Mouse (Mus musculus) midbrain, postnatal 0 days (tissue): ENCODE results near the gene Dlx3. TPM values are rescaled to one million over a fixed set of nuclear protein-coding genes. Genes with fewer than 3 reads are reported as not detected.

Source experiments
- ATAC-seq: fragments of 200-750 bp; cut with Nextera tagmentation; 2 replicates; pipeline ENCODE4 v1.8.0; 2017; ENCODE audit warnings: moderate number of reproducible peaks, mild to moderate bottlenecking, moderate TSS enrichment, moderate library complexity; ENCODE audit not compliant: low FRiP score
- DNase-seq: peaks from one replicate; pipeline ENCODE4 v3.0.0-alpha.2; 2015; ENCODE audit warnings: low spot score
- H3K27ac ChIP-seq: fragments of 300-500 bp; sonication (generic); 2 replicates; pipeline ENCODE4 v1.5.1; 2014; ENCODE audit warnings: low read depth, mild to moderate bottlenecking, low read length, mixed read lengths
- H3K27me3 ChIP-seq: fragments of 300-500 bp; sonication (generic); 2 replicates; pipeline ENCODE4 v1.6.1; 2014; ENCODE audit warnings: low read length, control low read depth, mixed read lengths; ENCODE audit not compliant: insufficient read depth
- H3K36me3 ChIP-seq: fragments of 300-500 bp; sonication (generic); 2 replicates; pipeline ENCODE4 v1.6.1; 2014; ENCODE audit warnings: low read length, control low read depth, mixed read lengths; ENCODE audit not compliant: insufficient read depth
- H3K4me1 ChIP-seq: fragments of 300-500 bp; sonication (generic); 2 replicates; pipeline ENCODE4 v1.6.1; 2014; ENCODE audit warnings: mild to moderate bottlenecking, control low read depth, antibody characterized with exemption, low read length, mixed read lengths; ENCODE audit not compliant: insufficient read depth
- H3K4me2 ChIP-seq: fragments of 300-500 bp; sonication (generic); 2 replicates; pipeline ENCODE4 v1.6.1; 2014; ENCODE audit warnings: low read depth, mild to moderate bottlenecking, low read length, mixed read lengths; ENCODE audit not compliant: poor library complexity, severe bottlenecking
- H3K4me3 ChIP-seq: fragments of 300-500 bp; sonication (generic); 2 replicates; pipeline ENCODE4 v1.5.1; 2014; ENCODE audit warnings: low read depth, mild to moderate bottlenecking, low read length, moderate library complexity
- H3K9ac ChIP-seq: fragments of 300-500 bp; sonication (generic); replicated peaks from 2 replicates; pipeline ENCODE4 v1.6.1; 2014; ENCODE audit warnings: mild to moderate bottlenecking, low read length, moderate library complexity, mixed read lengths; ENCODE audit not compliant: poor library complexity, severe bottlenecking
- H3K9me3 ChIP-seq: fragments of 300-500 bp; sonication (generic); 2 replicates; pipeline ENCODE4 v1.6.1; 2016; ENCODE audit warnings: low read length, control low read depth
- CTCF ChIP-seq: IDR thresholded peaks from 2 replicates; pipeline ENCODE4 v1.5.1; 2016; ENCODE audit warnings: antibody characterized with exemption, mild to moderate bottlenecking
- WGBS: fragments of 180-500 bp; shearing (Covaris S2); extraction: QIAGEN DNeasy Blood & Tissue Kit; methylation state at CpG from one replicate; pipeline ENCODE4 v1.1.7; 2014; 5-methylcytosine and 5-hydroxymethylcytosine counted together
- polyA plus RNA-seq: library from polyadenylated mRNA; unstranded; fragments of >200 nt; fragmentation: Nextera tagmentation; extraction: Ambion mirVana; gene quantifications from 2 replicates; pipeline ENCODE4 v1.2.1, GENCODE M21; 2015
- total RNA-seq: library from RNA; depleted of rRNA; stranded (reverse); fragments of >200 nt; gene quantifications from 2 replicates; pipeline ENCODE4 v1.2.3, GENCODE M21; 2014

Gene Dlx3
- total and polyA plus RNA-seq, 2 experiments from 2014 or later, result 0.33 TPM; not detected in 1

GRCm38 (mm10) chr11:95150269-95151049 is 30.5 kb downstream of the Dlx3 start:
- no peak for TF ChIP-seq CTCF
- Histone ChIP-seq H3K9ac (no peak overlapping the region), H3K36me3 (no peaks in the 10 kb centered on the region), H3K27ac (no peak overlapping the region), H3K4me1 (peaks cover 7% of the 10 kb centered on the region; the same call in 1 of the 2 replicates), H3K4me2 (no peak overlapping the region), H3K4me3 (no peak overlapping the region), H3K27me3 (peaks cover 68% of the 10 kb centered on the region), H3K9me3 (no peaks in the 10 kb centered on the region)
- DNase-seq, result peak; percentile 38
- ATAC-seq, result no peak
- 1% methylated on average over 33 of the region's 33 CpGs for WGBS

DNA sequence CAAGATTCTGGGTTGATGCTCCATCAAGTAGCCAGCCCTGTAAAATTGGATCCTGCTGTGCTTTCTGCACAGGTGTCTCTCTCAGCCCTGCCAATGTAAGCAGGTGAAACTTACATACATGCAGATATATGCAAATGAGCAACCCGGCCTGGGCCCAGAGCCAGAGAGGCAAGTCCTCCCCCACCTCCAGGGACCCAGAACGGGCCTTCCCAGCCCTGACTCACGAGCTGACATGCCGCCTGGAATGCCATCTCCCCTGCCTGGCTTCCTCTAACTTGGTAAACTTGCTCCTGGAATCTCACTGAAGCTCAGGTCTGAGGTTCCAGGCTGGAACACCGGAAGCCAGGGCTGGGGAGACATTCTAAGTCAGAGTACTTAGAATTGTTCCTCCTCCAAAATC is 33.2 kb downstream of the Dlx3 start:
- Histone ChIP-seq H3K9ac (no peak overlapping the region), H3K27me3 (peaks cover 42% of the 10 kb centered on the region), H3K4me2 (no peak overlapping the region), H3K27ac (no peak overlapping the region), H3K36me3 (no peaks in the 10 kb centered on the region), H3K9me3 (no peaks in the 10 kb centered on the region), H3K4me3 (no peak overlapping the region), H3K4me1 (no peaks in the 10 kb centered on the region)
- no peak for ATAC-seq
- DNase-seq, result no peak
- no peak for TF ChIP-seq CTCF
- WGBS, result 42% methylated on average over 5 of the region's 5 CpGs

- ATAC-seq (no peak), DNase-seq (no peak)
- 80% methylated on average over 5 of the region's 5 CpGs for WGBS
- Histone ChIP-seq H3K9me3 (no peaks in the 10 kb centered on the region), H3K4me3 (no peak overlapping the region), H3K27ac (no peak overlapping the region), H3K9ac (no peak overlapping the region), H3K36me3 (no peaks in the 10 kb centered on the region), H3K27me3 (peaks cover 37% of the 10 kb centered on the region), H3K4me2 (no peak overlapping the region), H3K4me1 (no peaks in the 10 kb centered on the region)
- no peak for TF ChIP-seq CTCF
These were observed 33.8 kb downstream of the Dlx3 start for GRCm38 (mm10) chr11:95153681-95154080.

- Histone ChIP-seq H3K4me3 (no peak overlapping the region), H3K9ac (no peak overlapping the region), H3K4me1 (no peaks in the 10 kb centered on the region), H3K27me3 (peaks cover 27% of the 10 kb centered on the region), H3K27ac (no peak overlapping the region), H3K9me3 (no peaks in the 10 kb centered on the region), H3K36me3 (no peaks in the 10 kb centered on the region), H3K4me2 (no peak overlapping the region)
- 75% methylated on average over 2 of the region's 2 CpGs for WGBS
- TF ChIP-seq CTCF, result no peak
- DNase-seq (no peak), ATAC-seq (no peak)
These were observed 35.6 kb downstream of the Dlx3 start for GRCm38 (mm10) chr11:95155511-95155910.

GRCm38 (mm10) chr11:95157356-95157755 is 37.4 kb downstream of the Dlx3 start:
- DNase-seq, result no peak
- H3K4me1 ChIP-seq, result no peaks in the 10 kb centered on the region
- no peak overlapping the region for H3K9ac ChIP-seq
- H3K4me3 ChIP-seq, result no peak overlapping the region
- H3K27me3 ChIP-seq, result peaks cover 14% of the 10 kb centered on the region
- no peaks in the 10 kb centered on the region for H3K9me3 ChIP-seq
- no peak overlapping the region for H3K4me2 ChIP-seq
- ATAC-seq, result no peak
- H3K27ac ChIP-seq, result no peak overlapping the region
- no peak for TF ChIP-seq CTCF
- 54% methylated on average over 5 of the region's 5 CpGs for WGBS
- H3K36me3 ChIP-seq, result no peaks in the 10 kb centered on the region

GRCm38 (mm10) chr11:95157872-95158271 is 38.0 kb downstream of the Dlx3 start:
- DNase-seq (no peak), ATAC-seq (no peak)
- H3K27ac ChIP-seq, result no peak overlapping the region
- WGBS, result 70% methylated on average over 5 of the region's 5 CpGs
- H3K4me3 ChIP-seq, result no peak overlapping the region
- no peaks in the 10 kb centered on the region for H3K9me3 ChIP-seq
- H3K4me1 ChIP-seq, result no peaks in the 10 kb centered on the region
- no peak overlapping the region for H3K4me2 ChIP-seq
- peaks cover 10% of the 10 kb centered on the region for H3K27me3 ChIP-seq
- TF ChIP-seq CTCF, result no peak
- no peak overlapping the region for H3K9ac ChIP-seq
- H3K36me3 ChIP-seq, result no peaks in the 10 kb centered on the region
